ENCODE assay signal across 17 mouse cellular contexts in genomic region chr1:120613461-120614306, GRCm38 (mm10). TPM values are rescaled to one million over a fixed set of nuclear protein-coding genes. Genes with fewer than 3 reads are reported as not detected.
DNase-seq lines count a peak whose midpoint lies in the region; ATAC-seq and TF ChIP-seq lines count a peak whose summit lies in the region.
"Had no signal": no experiment of that assay in that cellular context is flagged by ENCODE, and none has a peak within 500 bp of the region (broad histone marks: within the 10 kb centered on the region; RNA-seq: fewer than 3 reads in every experiment).

No protein-coding gene starts in this region.

- no peaks in the 10 kb centered on the region for H3K9me3 ChIP-seq in heart, postnatal 0 days (replicated peaks; ENCODE audit: control insufficient read depth, low read length)
- no peaks in the 10 kb centered on the region for H3K9me3 ChIP-seq in hindbrain, embryonic 11.5 days (ENCODE audit: control insufficient read depth, low read length)
- no peaks in the 10 kb centered on the region for H3K9me3 ChIP-seq in hindbrain, postnatal 0 days (ENCODE audit: low read length)
- no peaks in the 10 kb centered on the region for H3K9me3 ChIP-seq in midbrain, embryonic 15.5 days
- H3K9me3 ChIP-seq in kidney, embryonic 14.5 days (ENCODE audit: control insufficient read depth, low read length) = no peaks in the 10 kb centered on the region
- H3K9me3 ChIP-seq: lung, embryonic 15.5 days had no signal

- H3K4me3 ChIP-seq in heart, postnatal 0 days (ENCODE audit: low read depth, low read length) = peak overlapping the region; percentile 30
- H3K4me3 ChIP-seq in hindbrain, embryonic 11.5 days (ENCODE audit: low read depth, low read length) = no peak overlapping the region; the same call in 1 of the 2 replicates
- H3K4me3 ChIP-seq in hindbrain, postnatal 0 days (ENCODE audit: low read length) = peak overlapping the region; percentile 17; the same call in 1 of the 2 replicates
- H3K4me3 ChIP-seq in midbrain, embryonic 15.5 days = no peak overlapping the region
- H3K4me3 ChIP-seq in kidney, embryonic 14.5 days (ENCODE audit: low read length) = no peak overlapping the region
- H3K4me3 ChIP-seq: lung, embryonic 15.5 days had no signal

- no peak for DNase-seq in heart, postnatal 0 days (ENCODE audit: low spot score)
- DNase-seq in heart, adult 18-20 months = no peak
- peak; percentile 51 for DNase-seq in hindbrain, embryonic 11.5 days (ENCODE audit: low spot score)
- no peak for DNase-seq in hindbrain, postnatal 0 days (ENCODE audit: low spot score)
- DNase-seq in left cerebral cortex, adult 18-20 months (ENCODE audit: low spot score in 2 of 2) = no peak
- DNase-seq: cerebellum, adult 18-20 months; layer of hippocampus, adult 9-11 months; liver; thymus, postnatal 36 days had no signal

- H3K9ac ChIP-seq in heart, postnatal 0 days (replicated peaks; ENCODE audit: low read depth, low read length) = no peak overlapping the region
- no peak overlapping the region for H3K9ac ChIP-seq in hindbrain, embryonic 11.5 days (ENCODE audit: low read depth, low read length)
- H3K9ac ChIP-seq in hindbrain, postnatal 0 days (replicated peaks; ENCODE audit: low read length) = no peak overlapping the region
- no peak overlapping the region for H3K9ac ChIP-seq in midbrain, embryonic 15.5 days
- no peak overlapping the region for H3K9ac ChIP-seq in kidney, embryonic 14.5 days (ENCODE audit: low read depth, low read length)
- H3K9ac ChIP-seq: lung, embryonic 15.5 days had no signal

- H3K4me1 ChIP-seq in heart, postnatal 0 days (ENCODE audit: control insufficient read depth, insufficient read depth) = no peaks in the 10 kb centered on the region
- peaks cover 2% of the 10 kb centered on the region; the same call in 1 of the 2 replicates for H3K4me1 ChIP-seq in hindbrain, embryonic 11.5 days (replicated peaks; ENCODE audit: control insufficient read depth, insufficient read depth, low read length)
- no peaks in the 10 kb centered on the region for H3K4me1 ChIP-seq in hindbrain, postnatal 0 days (ENCODE audit: insufficient read depth, low read length)
- peaks cover 7% of the 10 kb centered on the region for H3K4me1 ChIP-seq in midbrain, embryonic 15.5 days
- no peaks in the 10 kb centered on the region for H3K4me1 ChIP-seq in kidney, embryonic 14.5 days (ENCODE audit: control insufficient read depth, insufficient read depth, low read length)
- H3K4me1 ChIP-seq: lung, embryonic 15.5 days had no signal

- TF ChIP-seq EP300 in heart, postnatal 0 days (IDR thresholded peaks at IDR 0.05; ENCODE audit: low read depth) = no peak

- no peak overlapping the region for H3K27ac ChIP-seq in heart, postnatal 0 days (ENCODE audit: low read depth)
- no peak overlapping the region for H3K27ac ChIP-seq in hindbrain, embryonic 11.5 days (ENCODE audit: low read depth, low read length)
- no peak overlapping the region for H3K27ac ChIP-seq in hindbrain, postnatal 0 days
- H3K27ac ChIP-seq in midbrain, embryonic 15.5 days = no peak overlapping the region
- no peak overlapping the region for H3K27ac ChIP-seq in kidney, embryonic 14.5 days (ENCODE audit: low read depth, low read length)
- H3K27ac ChIP-seq: lung, embryonic 15.5 days had no signal

- peaks cover 100% of the 10 kb centered on the region for H3K27me3 ChIP-seq in heart, postnatal 0 days (ENCODE audit: control insufficient read depth, insufficient read depth, low read length)
- peaks cover 96% of the 10 kb centered on the region for H3K27me3 ChIP-seq in hindbrain, embryonic 11.5 days (ENCODE audit: control insufficient read depth, insufficient read depth, low read length)
- peaks cover 80% of the 10 kb centered on the region for H3K27me3 ChIP-seq in hindbrain, postnatal 0 days (ENCODE audit: insufficient read depth, low read length)
- peaks cover 97% of the 10 kb centered on the region for H3K27me3 ChIP-seq in midbrain, embryonic 15.5 days (replicated peaks)
- peaks cover 100% of the 10 kb centered on the region for H3K27me3 ChIP-seq in kidney, embryonic 14.5 days (ENCODE audit: control insufficient read depth, insufficient read depth, low read length)

- 4% methylated on average over 32 of the region's 32 CpGs for WGBS in heart, postnatal 0 days
- WGBS in hindbrain, embryonic 11.5 days = 2% methylated on average over 32 of the region's 32 CpGs
- WGBS in hindbrain, postnatal 0 days = 5% methylated on average over 32 of the region's 32 CpGs
- WGBS in midbrain, embryonic 15.5 days = 7% methylated on average over 32 of the region's 32 CpGs
- 1% methylated on average over 32 of the region's 32 CpGs for WGBS in kidney, embryonic 14.5 days

- H3K4me2 ChIP-seq in heart, postnatal 0 days (ENCODE audit: low read depth, low read length) = peak overlapping the region; percentile 40
- H3K4me2 ChIP-seq in hindbrain, embryonic 11.5 days (replicated peaks; ENCODE audit: low read depth, low read length) = peak overlapping the region; percentile 17; the same call in 1 of the 2 replicates
- peak overlapping the region; percentile 21; the same call in 1 of the 2 replicates for H3K4me2 ChIP-seq in hindbrain, postnatal 0 days (ENCODE audit: low read depth, low read length)
- peak overlapping the region; percentile 21 for H3K4me2 ChIP-seq in midbrain, embryonic 15.5 days
- no peak overlapping the region for H3K4me2 ChIP-seq in kidney, embryonic 14.5 days (replicated peaks; ENCODE audit: low read depth, low read length)
- H3K4me2 ChIP-seq: lung, embryonic 15.5 days had no signal

- no peaks in the 10 kb centered on the region for H3K36me3 ChIP-seq in heart, postnatal 0 days (replicated peaks; ENCODE audit: control insufficient read depth, insufficient read depth, low read length)
- no peaks in the 10 kb centered on the region for H3K36me3 ChIP-seq in hindbrain, embryonic 11.5 days (ENCODE audit: control insufficient read depth, insufficient read depth, low read length)
- H3K36me3 ChIP-seq in hindbrain, postnatal 0 days (ENCODE audit: insufficient read depth, low read length) = no peaks in the 10 kb centered on the region
- H3K36me3 ChIP-seq in midbrain, embryonic 15.5 days (replicated peaks) = no peaks in the 10 kb centered on the region
- H3K36me3 ChIP-seq in kidney, embryonic 14.5 days (ENCODE audit: control insufficient read depth, insufficient read depth, low read length) = no peaks in the 10 kb centered on the region
- H3K36me3 ChIP-seq: lung, embryonic 15.5 days had no signal

- no peak for TF ChIP-seq CTCF in heart, postnatal 0 days (IDR thresholded peaks at IDR 0.05; ENCODE audit: low read depth)
- no peak for TF ChIP-seq CTCF in hindbrain, postnatal 0 days (IDR thresholded peaks at IDR 0.05; ENCODE audit: low read depth)

- no peak for ATAC-seq in heart, postnatal 0 days (ENCODE audit: insufficient read depth, low read depth)
- ATAC-seq in hindbrain, embryonic 11.5 days (ENCODE audit: low FRiP score) = no peak
- no peak for ATAC-seq in hindbrain, postnatal 0 days
- ATAC-seq in midbrain, embryonic 15.5 days (replicated peaks) = 0 out of 2 replicates have a peak, but pooled peaks have one; percentile 12
- ATAC-seq in kidney, embryonic 14.5 days (ENCODE audit: low FRiP score, low TSS enrichment) = no peak
- ATAC-seq: forebrain, embryonic 16.5 days had no signal

RNA-seq across cellular contexts. Expression of gene En1, which starts 11.5 kb away (rescaled TPM):
- not detected in 2 replicates for total RNA-seq in heart, postnatal 0 days (2014; rRNA removed; ENCODE audit: low replicate concordance)
- polyA plus RNA-seq in heart, postnatal 0 days (2015; fragmentation: Nextera tagmentation; extraction: Ambion mirVana) = not detected in 2 replicates
- total RNA-seq in heart, adult 18-20 months (2021) = not detected
- polyA plus RNA-seq in hindbrain, embryonic 11.5 days (2014; fragmentation: Nextera tagmentation; extraction: Ambion mirVana) = 5.2 and 6.9 TPM in 2 replicates
- 13.0 and 13.2 TPM in 2 replicates for total RNA-seq in hindbrain, postnatal 0 days (2014; rRNA removed)
- 6.3 and 6.9 TPM in 2 replicates for polyA plus RNA-seq in hindbrain, postnatal 0 days (2015; fragmentation: Nextera tagmentation; extraction: Ambion mirVana)
- 9.3 and 12.5 TPM in 2 replicates for polyA plus RNA-seq in midbrain, embryonic 15.5 days (2015; fragmentation: Nextera tagmentation; extraction: Ambion mirVana)
- total RNA-seq in left cerebral cortex, adult 18-20 months (2021) = not detected
- polyA plus RNA-seq in kidney, embryonic 14.5 days (2014; fragmentation: Nextera tagmentation; extraction: Ambion mirVana) = not detected in 2 replicates
- total RNA-seq: hematopoietic stem cell, adult 5-6 weeks; megakaryocyte, adult 5-6 weeks had no signal
- polyA plus RNA-seq: cortical plate, adult 2 months; forebrain, embryonic 16.5 days; lung, embryonic 15.5 days; stomach, embryonic 14.5 days had no signal

Comparison
In these comparisons a context has a peak if more than half of its experiments do, and no peak if none do; other contexts are left out.
1. H3K4me3 ChIP-seq: peak in heart, postnatal 0 days (single experiment) and hindbrain, postnatal 0 days (single experiment); none in hindbrain, embryonic 11.5 days (single experiment), midbrain, embryonic 15.5 days (single experiment) and kidney, embryonic 14.5 days (single experiment).